Mouse (Mus musculus) small intestine, adult 2 months (tissue): ENCODE results near the gene Abhd2.

Source experiments
- CTCF ChIP-seq: fragments of 200-500 bp; IDR thresholded peaks from 2 replicates; pipeline ENCODE4 v1.5.1; 2012; ENCODE audit warnings: low read depth, mild to moderate bottlenecking, control low read depth, inconsistent platforms, low read length, moderate library complexity, mixed read lengths; ENCODE audit not compliant: insufficient replicate concordance, insufficient read length; ENCODE audit errors: extremely low read depth
- POLR2A ChIP-seq: fragments of 200-500 bp; IDR thresholded peaks from 2 replicates; pipeline ENCODE4 v1.6.1; 2012; ENCODE audit warnings: low read depth, mild to moderate bottlenecking, control low read depth, inconsistent platforms, low read length, moderate library complexity

DNA sequence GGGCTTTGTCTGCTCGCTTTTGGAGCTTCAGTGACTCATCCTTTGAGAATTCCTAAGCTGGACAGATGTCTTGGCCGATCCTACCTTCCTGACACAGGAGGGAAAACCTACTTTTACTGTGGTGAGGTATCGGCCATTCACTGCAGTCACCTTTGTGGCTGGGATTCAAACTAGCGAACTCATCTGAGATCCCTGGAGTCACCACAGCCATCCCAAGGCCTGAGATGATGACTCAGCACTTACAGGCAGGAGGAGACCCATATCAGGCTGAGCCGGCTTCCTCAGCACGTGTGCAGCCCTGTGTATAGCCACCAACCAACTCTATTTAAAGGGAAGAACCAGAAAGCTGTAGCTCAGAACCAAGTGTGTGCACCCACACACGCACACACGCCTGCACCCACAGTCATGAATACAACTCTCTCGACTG, 2.0 kb upstream of the Abhd2 start:
- no peak for TF ChIP-seq POLR2A
- no peak for TF ChIP-seq CTCF
